Mouse (Mus musculus): Measurements from ENCODE around the gene Alox12.

- TF ChIP-seq CTCF (conservative IDR thresholded peaks at IDR 0.05; ENCODE audit: low read length) = no peak
- TF ChIP-seq POU5F1 (IDR thresholded peaks at IDR 0.05; ENCODE audit: borderline replicate concordance, low read length) = no peak
- TF ChIP-seq NANOG (IDR thresholded peaks at IDR 0.05; ENCODE audit: borderline replicate concordance, low read length) = no peak
Measured at GRCm38 (mm10) chr11:70218741-70219470, 36.2 kb downstream of the Alox12 start.

Measured in E14TG2a.4 (cell line).